Mouse (Mus musculus): ENCODE data around the gene Cdk5. TPM values are rescaled to one million over a fixed set of nuclear protein-coding genes. Genes with fewer than 3 reads are reported as not detected.

Cdk5 gene
- total and polyA plus RNA-seq, 3 experiments, result 19.9 to 42.7 (median 21.7) TPM

DNA sequence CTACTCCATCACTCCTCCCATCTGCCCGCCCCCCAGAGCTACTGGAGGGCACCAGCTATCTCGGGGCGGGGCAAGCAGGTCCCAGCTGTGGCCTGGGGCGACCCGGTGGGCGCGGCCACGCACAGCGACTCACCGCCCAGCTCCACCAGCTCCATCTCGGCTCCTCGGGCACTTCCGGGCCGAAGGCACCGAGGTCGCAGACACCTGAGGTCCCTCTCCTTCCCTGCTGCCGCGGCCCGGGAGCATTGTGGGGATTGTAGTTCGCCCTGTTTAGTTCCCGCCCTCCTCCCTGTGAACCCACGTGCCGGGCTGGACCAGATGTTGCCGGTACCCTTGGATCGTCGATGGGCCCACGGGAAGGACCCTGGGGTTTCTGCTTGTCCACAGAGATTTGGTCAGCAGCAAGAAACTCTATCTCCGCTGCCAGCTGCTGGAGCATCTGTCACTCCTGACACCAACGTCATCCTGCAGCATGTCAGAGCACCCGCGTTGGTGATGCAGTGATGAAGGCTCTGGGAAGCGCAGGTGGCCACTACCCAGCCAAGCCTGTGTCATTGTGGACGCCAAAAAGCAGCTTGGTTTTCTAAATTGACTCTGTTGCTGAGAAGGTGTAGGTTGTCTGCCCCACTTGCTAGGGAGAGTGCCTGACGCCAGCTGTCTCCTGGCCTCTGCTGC lies 24.4 kb upstream of the Cdk5 start, which contains the start of gene Tmub1:
Gene Tmub1, minus strand, starts transcription at position 231 of the 675 bp plus-strand sequence.
- Histone ChIP-seq H3K27ac (peak within 1 kb of the TSS; percentile 81), H3K79me2 (replicated peaks; ENCODE audit: control insufficient read depth, insufficient read depth, low read length) (no peaks in the 10 kb centered on the region)

DNA sequence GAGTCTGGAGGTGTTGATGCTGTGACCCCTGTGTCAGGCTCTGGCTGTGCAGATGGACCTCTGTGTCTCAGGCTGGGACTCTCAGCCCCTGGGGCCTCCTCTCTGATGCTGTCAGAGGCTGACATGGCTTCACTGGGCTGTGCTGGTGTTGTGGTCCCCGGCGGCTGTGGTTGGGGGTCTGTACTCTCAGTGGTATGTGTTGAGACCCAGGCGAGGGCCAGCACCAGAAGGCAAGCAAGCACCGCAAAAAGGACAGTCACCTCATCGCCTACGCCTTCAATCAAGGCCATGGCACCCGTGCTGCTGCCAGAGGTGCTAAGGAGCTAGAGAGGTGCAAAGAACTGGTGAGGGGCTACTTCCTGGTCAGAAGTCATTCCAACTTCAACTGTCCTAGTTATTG lies 23.3 kb upstream of the Cdk5 start:
- intact Hi-C loops (cut with DNase I), result loop anchor here (10.0 kb wide), 1 partner anchor 388 kb away; no protein-coding TSS in a partner anchor
- WGBS, result 89% methylated on average over 7 of the region's 7 CpGs
- TF ChIP-seq EP300 (IDR thresholded peaks at IDR 0.05; ENCODE audit: insufficient read depth, low read depth, low read length) (no peak), POLR2A (IDR thresholded peaks at IDR 0.05; ENCODE audit: insufficient read depth, low read depth, low read length) (no peak), CTCF (IDR thresholded peaks at IDR 0.05) (no peak)
- Histone ChIP-seq H3K4me3 (no peak overlapping the region), H3K9ac (ENCODE audit: low read depth, low read length) (no peak overlapping the region), H3K79me2 (replicated peaks; ENCODE audit: control insufficient read depth, insufficient read depth, low read length) (no peaks in the 10 kb centered on the region), H3K36me3 (ENCODE audit: control insufficient read depth, insufficient read depth, low read length) (no peaks in the 10 kb centered on the region), H3K4me1 (ENCODE audit: control insufficient read depth, insufficient read depth, low read length) (peaks cover 3% of the 10 kb centered on the region; the same call in 1 of the 2 replicates), H3K27me3 (ENCODE audit: control insufficient read depth, insufficient read depth, low read length) (no peaks in the 10 kb centered on the region), H3K27ac (no peak overlapping the region)
- DNase-seq, result no peak

More for the DNA sequence above, 24.4 kb upstream of the Cdk5 start, which contains the start of gene Tmub1:
- peak; percentile 88 to 89 for DNase-seq
- H3K27me3 ChIP-seq (ENCODE audit: control insufficient read depth, insufficient read depth, low read length), result no peaks in the 10 kb centered on the region
- intact Hi-C loops (cut with DNase I), result loop anchor here (10.0 kb wide), 1 partner anchor 387 kb away; no protein-coding TSS in a partner anchor
- H3K9ac ChIP-seq (ENCODE audit: low read depth, low read length), result peak within 1 kb of the TSS; percentile 79
- TF ChIP-seq POLR2A (IDR thresholded peaks at IDR 0.05; ENCODE audit: insufficient read depth, low read depth, low read length), result 0 out of 2 replicates have a peak, but pooled peaks have one; percentile 25
- TF ChIP-seq EP300 (IDR thresholded peaks at IDR 0.05; ENCODE audit: insufficient read depth, low read depth, low read length), result no peak
- H3K36me3 ChIP-seq (ENCODE audit: control insufficient read depth, insufficient read depth, low read length), result no peaks in the 10 kb centered on the region
- WGBS, result 3% methylated on average over 34 of the region's 34 CpGs
- H3K4me1 ChIP-seq (ENCODE audit: control insufficient read depth, insufficient read depth, low read length), result peaks cover 3% of the 10 kb centered on the region; the same call in 1 of the 2 replicates
- peak within 1 kb of the TSS; percentile 58 for H3K4me3 ChIP-seq

DNA sequence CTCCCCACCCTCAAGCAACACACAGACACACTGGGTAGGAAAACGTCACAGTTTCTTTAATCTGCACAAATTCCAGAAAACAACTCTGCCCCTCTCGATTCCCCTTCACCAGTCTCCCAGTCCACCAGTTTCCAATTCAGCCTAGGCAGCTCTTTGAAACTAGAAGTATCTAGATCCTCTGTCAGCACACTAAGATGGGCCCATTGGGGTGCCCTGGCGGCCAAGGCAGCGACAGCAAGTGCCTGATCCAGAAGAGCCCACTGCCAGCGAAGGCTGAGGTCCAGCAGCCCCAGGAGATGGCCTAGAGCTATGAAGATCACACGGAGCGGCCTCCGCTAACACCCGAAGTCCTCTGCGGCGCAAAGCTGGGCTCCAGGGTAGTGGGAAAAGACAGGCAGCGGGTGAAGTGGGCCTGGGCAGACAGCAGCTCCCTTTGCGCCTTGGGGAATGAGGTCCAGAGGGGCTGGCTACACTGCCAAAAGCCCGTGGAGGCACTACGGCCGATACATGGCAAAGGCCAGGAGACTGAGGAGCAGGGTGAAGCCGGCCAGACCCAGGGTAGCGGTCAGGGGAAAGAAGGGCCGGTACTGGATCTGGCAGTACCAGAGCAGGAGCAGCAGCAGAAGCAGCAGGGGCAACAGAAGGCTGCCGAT lies 22.2 kb upstream of the Cdk5 start:
- no peaks in the 10 kb centered on the region for H3K79me2 ChIP-seq (replicated peaks; ENCODE audit: control insufficient read depth, insufficient read depth, low read length)
- TF ChIP-seq EP300 (IDR thresholded peaks at IDR 0.05; ENCODE audit: insufficient read depth, low read depth, low read length) (no peak), CTCF (IDR thresholded peaks at IDR 0.05) (0 out of 2 replicates have a peak, but pooled peaks have one; percentile 11)
- peak overlapping the region; percentile 19 for H3K9ac ChIP-seq (ENCODE audit: low read depth, low read length)
- peak overlapping the region; percentile 76 for H3K4me3 ChIP-seq
- WGBS, result 57% methylated on average over 20 of the region's 20 CpGs
- no peaks in the 10 kb centered on the region for H3K36me3 ChIP-seq (ENCODE audit: control insufficient read depth, insufficient read depth, low read length)
- DNase-seq, result no peak
- peak overlapping the region; percentile 97 for H3K27ac ChIP-seq
- intact Hi-C loops (cut with DNase I), result loop anchor here (2.0 to 10.0 kb wide), 2 partner anchors 19 to 389 kb away; no protein-coding TSS in a partner anchor
- H3K4me1 ChIP-seq (ENCODE audit: control insufficient read depth, insufficient read depth, low read length), result peaks cover 3% of the 10 kb centered on the region; the same call in 1 of the 2 replicates
- no peaks in the 10 kb centered on the region for H3K27me3 ChIP-seq (ENCODE audit: control insufficient read depth, insufficient read depth, low read length)

DNA sequence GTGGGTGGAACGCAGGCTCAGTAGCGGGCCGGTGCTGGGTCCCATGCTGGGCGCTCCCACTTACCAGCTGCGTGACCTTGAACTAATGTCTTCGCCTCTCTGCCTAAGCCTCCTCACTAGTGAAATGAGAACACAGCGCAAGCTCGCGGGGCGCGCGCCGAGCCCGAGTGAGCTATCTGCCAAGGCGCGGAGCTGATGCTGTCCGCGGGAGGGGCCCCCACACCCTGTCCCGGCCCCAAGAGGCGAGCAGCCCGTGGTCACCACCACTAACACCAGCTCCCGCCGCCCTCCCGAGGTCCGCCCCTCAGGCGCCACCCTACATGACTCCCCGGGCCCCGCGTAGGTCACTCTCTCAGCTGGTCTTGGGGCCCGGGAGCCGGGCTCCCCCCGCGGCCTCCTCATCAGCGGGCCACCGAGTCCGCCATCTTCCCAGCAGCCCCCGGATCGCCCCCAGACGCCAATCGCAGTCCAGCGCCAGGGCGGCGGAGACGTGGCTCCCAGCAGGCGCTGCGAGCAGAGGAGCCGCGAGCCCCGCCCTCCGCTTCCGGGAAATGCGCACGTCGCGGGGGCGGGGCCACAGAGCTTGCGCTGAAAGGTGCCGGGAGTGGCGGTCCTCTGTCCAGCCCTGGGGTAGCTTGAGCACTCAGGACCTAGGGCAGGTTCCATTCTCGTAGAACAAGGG lies 21.6 kb upstream of the Cdk5 start, which contains the start of gene Fastk:
Gene Fastk, minus strand, starts transcription at position 542 of the 682 bp plus-strand sequence.
- H3K27me3 ChIP-seq (ENCODE audit: control insufficient read depth, insufficient read depth, low read length), result no peaks in the 10 kb centered on the region
- peak within 1 kb of the TSS; percentile 76 for H3K4me3 ChIP-seq
- H3K4me1 ChIP-seq (ENCODE audit: control insufficient read depth, insufficient read depth, low read length), result peaks cover 3% of the 10 kb centered on the region; the same call in 1 of the 2 replicates
- TF ChIP-seq CTCF (IDR thresholded peaks at IDR 0.05), result no peak
- TF ChIP-seq EP300 (IDR thresholded peaks at IDR 0.05; ENCODE audit: insufficient read depth, low read depth, low read length), result peak; percentile 69
- TF ChIP-seq POLR2A (IDR thresholded peaks at IDR 0.05; ENCODE audit: insufficient read depth, low read depth, low read length), result peak; percentile 91
- H3K27ac ChIP-seq, result peak within 1 kb of the TSS; percentile 97
- intact Hi-C loops (cut with DNase I), result loop anchor here (2.0 to 10.0 kb wide), 2 partner anchors 18 to 390 kb away; no protein-coding TSS in a partner anchor
- peak; percentile 95 to 97 for DNase-seq
- peak within 1 kb of the TSS; percentile 91 for H3K9ac ChIP-seq (ENCODE audit: low read depth, low read length)
- H3K36me3 ChIP-seq (ENCODE audit: control insufficient read depth, insufficient read depth, low read length), result no peaks in the 10 kb centered on the region
- no peaks in the 10 kb centered on the region for H3K79me2 ChIP-seq (replicated peaks; ENCODE audit: control insufficient read depth, insufficient read depth, low read length)
- under 1% methylated on average over 60 of the region's 60 CpGs for WGBS

DNA sequence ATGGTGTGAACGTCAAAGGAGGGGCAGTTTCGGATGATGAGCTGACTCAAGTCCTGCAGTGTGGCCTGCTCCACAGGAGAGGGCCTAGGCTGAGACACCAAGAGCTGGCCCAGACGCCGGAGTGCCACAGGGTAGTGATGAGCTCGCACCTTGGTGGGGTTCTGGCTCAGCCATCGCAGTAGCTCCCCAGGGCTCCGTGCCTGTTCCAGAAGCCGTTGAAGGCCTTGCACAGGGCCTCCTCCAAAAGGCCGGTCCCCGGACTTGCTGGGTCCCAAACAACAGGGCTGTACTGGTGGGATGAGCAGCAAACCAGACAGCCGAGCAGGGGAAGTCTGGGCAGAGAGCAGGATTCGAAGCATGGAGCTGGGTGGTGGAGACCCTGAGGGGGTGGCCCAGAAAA lies 20.6 kb upstream of the Cdk5 start:
- WGBS, result 74% methylated on average over 12 of the region's 12 CpGs

More for the DNA sequence above, 20.6 kb upstream of the Cdk5 start:
- Histone ChIP-seq H3K4me1 (ENCODE audit: control insufficient read depth, insufficient read depth, low read length) (peaks cover 3% of the 10 kb centered on the region; the same call in 1 of the 2 replicates), H3K4me3 (peak overlapping the region; percentile 76), H3K79me2 (replicated peaks; ENCODE audit: control insufficient read depth, insufficient read depth, low read length) (no peaks in the 10 kb centered on the region), H3K27ac (peak overlapping the region; percentile 97; the same call in 1 of the 2 replicates), H3K27me3 (ENCODE audit: control insufficient read depth, insufficient read depth, low read length) (no peaks in the 10 kb centered on the region), H3K9ac (ENCODE audit: low read depth, low read length) (peak overlapping the region; percentile 20; the same call in 1 of the 2 replicates), H3K36me3 (ENCODE audit: control insufficient read depth, insufficient read depth, low read length) (no peaks in the 10 kb centered on the region)
- TF ChIP-seq EP300 (IDR thresholded peaks at IDR 0.05; ENCODE audit: insufficient read depth, low read depth, low read length) (no peak), POLR2A (IDR thresholded peaks at IDR 0.05; ENCODE audit: insufficient read depth, low read depth, low read length) (no peak), CTCF (IDR thresholded peaks at IDR 0.05) (no peak)
- DNase-seq, result no peak
- intact Hi-C loops (cut with DNase I), result loop anchor here (2.0 to 10.0 kb wide), 2 partner anchors 17 to 391 kb away; no protein-coding TSS in a partner anchor
